Mouse (Mus musculus) liver, adult 2 months (tissue): Measurements from ENCODE around the gene Fgr.

Experiments used
- CTCF ChIP-seq: fragments of 200-500 bp; IDR thresholded peaks from 2 replicates; pipeline ENCODE4 v1.5.1; 2011; ENCODE audit warnings: low read depth, low read length, control low read depth
- POLR2A ChIP-seq: fragments of 200-500 bp; IDR thresholded peaks from 2 replicates; pipeline ENCODE4 v1.6.1; 2011; ENCODE audit warnings: low read length, control low read depth; ENCODE audit not compliant: insufficient read depth; ENCODE audit errors: extremely low read depth

- TF ChIP-seq CTCF (no peak), POLR2A (no peak)
These were observed 49.2 kb downstream of the Fgr start for GRCm38 (mm10) chr4:133022954-133023635.
